Mouse (Mus musculus): ENCODE data around the gene Alkbh4. TPM values are rescaled to one million over a fixed set of nuclear protein-coding genes. Genes with fewer than 3 reads are reported as not detected.
"Not testable (repeated sequence)": the region's sequence is repeated elsewhere in the genome, so short reads cannot be mapped to it uniquely, and the experiment has no call there.

The Alkbh4 gene
- 1 to 10 TPM; 3.9 to 4.4 TPM for total RNA-seq (2021)
- long read RNA-seq, experiment 1, partial matches to known transcripts: 0 of 3 reads
- long read RNA-seq, experiment 1, other reads (novel, unspliced or antisense): 1 of 3 reads
- long read RNA-seq, experiment 2, partial matches to known transcripts: 0 of 5 reads
- long read RNA-seq, experiment 2, other reads (novel, unspliced or antisense): 0 of 5 reads

GRCm38 (mm10) chr5:136135571-136136291, at the start of gene Alkbh4, which contains the start of gene Lrwd1:
TSS of gene Alkbh4 (plus strand) at chr5:136136146.
TSS of gene Lrwd1 (minus strand) at chr5:136136074.
- peak; percentile 94 for DNase-seq

DNA sequence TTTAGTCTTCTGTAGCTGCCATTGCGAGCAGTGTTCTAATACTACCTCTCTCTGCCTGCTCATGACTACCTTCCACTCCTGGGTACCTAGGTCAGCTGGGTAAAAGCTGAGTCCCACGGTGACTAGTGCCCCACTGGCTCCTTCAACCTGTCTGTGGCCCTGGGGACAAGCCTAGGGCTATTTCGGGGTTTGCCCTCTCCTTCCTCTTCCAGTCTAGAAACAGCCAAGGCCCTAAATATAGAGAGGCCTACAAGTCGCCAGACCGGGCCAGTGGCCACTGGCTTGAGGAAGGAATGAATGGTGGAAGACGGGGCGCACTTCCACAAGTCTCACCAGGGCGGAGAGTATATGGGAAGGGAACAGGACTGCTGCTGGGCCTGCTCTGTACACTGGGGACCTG, 49.7 kb upstream of the Alkbh4 start:
- DNase-seq: peak; percentile 56

GRCm38 (mm10) chr5:136088821-136089575, 46.9 kb upstream of the Alkbh4 start:
- no peak for DNase-seq

GRCm38 (mm10) chr5:136091927-136092326, 44.0 kb upstream of the Alkbh4 start:
- peak; percentile 65 for DNase-seq

- no peak for DNase-seq
Measured at GRCm38 (mm10) chr5:136094249-136095010, 41.5 kb upstream of the Alkbh4 start.

GRCm38 (mm10) chr5:136095089-136095488, 40.9 kb upstream of the Alkbh4 start:
- DNase-seq: no peak

DNA sequence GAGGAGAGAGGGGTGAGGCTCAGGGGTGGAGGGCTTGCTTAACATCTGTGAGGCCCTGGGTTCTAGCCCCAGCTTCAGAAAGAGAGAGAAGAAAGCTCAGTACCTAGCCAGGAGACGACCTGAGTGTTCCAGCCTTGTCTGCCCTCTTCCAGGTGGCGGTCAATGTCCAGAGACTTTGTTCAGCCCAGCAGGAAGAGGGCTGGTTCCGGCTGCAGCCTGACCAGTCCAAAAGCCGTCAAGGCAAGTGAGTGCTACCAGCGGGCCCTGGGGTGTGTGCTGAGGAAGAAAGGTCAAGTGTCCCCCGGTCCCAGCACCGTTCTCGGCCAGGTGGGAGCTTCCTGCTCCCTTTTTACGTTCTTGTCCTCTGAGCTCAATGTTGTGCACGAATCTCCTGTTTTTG, 37.4 kb upstream of the Alkbh4 start:
- DNase-seq: no peak

DNA sequence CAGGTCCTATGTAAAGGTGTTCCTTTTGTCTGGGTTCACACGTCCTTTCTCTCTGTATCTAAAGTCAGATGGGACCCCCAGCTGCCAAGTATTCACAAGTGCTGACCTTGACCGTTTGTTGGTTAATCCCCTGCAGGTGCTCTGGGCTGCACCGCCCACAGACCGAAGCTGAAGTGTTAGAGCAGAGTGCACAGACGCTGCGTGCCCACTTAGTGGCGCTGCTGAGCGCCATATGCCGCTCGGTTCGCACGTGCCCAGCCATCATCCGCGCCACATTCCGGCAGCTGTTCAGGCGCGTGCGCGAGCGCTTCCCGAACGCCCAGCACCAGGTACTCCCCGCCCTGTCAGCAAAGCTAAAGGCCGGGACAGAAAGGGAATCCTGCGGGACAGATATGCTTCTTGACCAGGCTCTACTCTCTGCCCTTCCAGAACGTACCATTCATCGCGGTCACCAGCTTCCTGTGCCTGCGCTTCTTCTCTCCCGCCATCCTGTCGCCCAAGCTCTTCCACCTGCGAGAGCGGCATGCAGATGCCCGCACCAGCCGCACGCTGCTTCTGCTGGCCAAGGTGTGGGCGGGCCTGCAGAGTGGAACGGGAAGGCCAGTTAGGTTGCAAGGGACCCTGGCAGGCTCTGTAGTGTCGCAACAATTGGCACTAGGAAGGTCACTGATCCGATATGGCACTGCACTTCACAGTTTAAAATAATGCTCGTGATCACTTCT, 33.7 kb upstream of the Alkbh4 start:
- DNase-seq: peak; percentile 44

- DNase-seq: no peak
Measured at GRCm38 (mm10) chr5:136104511-136104910, 31.4 kb upstream of the Alkbh4 start.

DNA sequence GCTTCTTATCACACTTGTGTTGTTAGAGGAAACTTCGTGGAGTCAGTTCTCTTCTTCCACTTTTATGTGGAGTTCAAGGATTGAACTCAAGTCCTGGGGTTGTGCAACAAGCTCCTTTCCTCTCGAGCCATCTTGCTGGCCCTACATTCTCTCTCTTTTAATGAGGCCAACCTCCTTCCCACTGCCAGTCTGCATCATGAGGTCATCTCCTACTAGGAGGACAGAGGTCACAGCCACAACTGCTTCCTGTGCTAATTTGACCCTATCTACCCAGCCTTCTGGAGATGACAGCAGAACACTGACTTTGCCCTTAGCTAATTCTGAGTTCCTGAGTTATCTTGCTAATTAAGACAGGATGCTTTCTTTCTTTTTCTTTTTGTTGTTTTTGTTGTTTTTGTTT, 27.5 kb upstream of the Alkbh4 start:
- no peak for DNase-seq

- DNase-seq: no peak
Measured at GRCm38 (mm10) chr5:136109042-136109441, 26.9 kb upstream of the Alkbh4 start.

DNA sequence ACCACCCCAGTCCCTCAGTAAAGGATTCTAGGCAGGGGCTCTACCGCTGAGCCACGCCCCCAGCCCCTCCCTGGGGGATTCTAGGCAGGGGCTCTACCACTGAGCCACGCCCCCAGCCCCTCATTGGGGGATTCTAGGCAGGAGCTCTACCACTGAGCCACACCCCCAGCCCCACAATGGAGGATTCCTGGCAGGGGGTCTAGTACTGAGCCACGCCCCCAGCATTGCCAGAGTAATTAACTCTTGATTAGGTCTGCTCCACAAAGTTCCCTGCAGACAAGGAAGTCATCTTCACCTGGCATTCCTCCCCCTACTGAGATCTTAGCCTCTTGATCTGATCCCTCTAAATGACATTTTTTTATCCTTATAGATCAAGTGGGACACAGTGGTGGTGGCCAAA, 22.4 kb upstream of the Alkbh4 start:
- DNase-seq: not testable (repeated sequence)

DNA sequence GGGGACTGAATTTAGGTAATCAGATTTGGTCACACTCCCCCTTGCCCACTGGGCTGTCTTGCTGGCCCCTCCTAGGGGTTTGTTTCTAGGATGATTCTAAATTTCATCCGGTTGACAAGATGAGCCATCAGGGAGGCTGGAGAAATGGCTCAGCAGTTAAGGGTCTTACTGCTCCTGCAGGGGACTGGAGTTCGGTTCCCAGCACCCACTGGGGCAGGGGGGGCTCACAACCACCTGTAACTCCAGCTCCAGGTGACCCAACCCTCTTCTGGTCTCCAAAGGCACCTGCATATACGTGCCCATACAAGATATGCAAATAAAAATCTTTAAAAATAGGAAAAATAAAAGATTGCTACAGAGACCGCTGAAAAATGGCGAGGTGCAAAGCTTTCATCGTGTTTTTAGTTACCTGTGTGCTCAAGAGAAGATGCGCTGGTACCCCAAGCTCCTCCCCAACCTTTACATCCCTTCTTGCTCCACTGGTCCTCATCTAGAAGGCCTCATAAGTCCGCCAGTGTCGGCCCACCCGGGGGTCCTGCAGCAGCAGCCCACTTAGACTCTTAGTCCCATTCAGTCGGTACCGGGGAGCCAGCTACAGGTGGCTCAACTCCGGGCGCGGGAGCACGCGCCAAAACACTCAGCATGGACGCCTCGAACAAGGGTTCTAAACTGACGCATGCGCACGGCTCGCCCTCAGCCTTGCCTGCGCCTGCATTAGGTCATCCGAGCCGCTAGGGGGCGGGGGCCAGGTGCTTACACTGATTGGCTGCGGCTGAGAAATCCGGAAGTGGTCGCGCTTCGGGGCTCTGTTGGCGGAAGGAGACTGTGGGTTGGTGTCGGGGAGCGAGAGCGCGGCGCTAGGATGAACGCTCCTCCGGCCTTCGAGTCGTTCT, 19.8 kb upstream of the Alkbh4 start, which contains the start of gene Polr2j:
Gene Polr2j (plus strand): TSS at position 741 of the 893 bp plus-strand sequence.
- DNase-seq: peak; percentile 92

- no peak for DNase-seq
Measured at GRCm38 (mm10) chr5:136116784-136117112, 19.2 kb upstream of the Alkbh4 start.

GRCm38 (mm10) chr5:136122165-136122564, 13.8 kb upstream of the Alkbh4 start:
- no peak for DNase-seq

GRCm38 (mm10) chr5:136136292-136136990, 495 bp downstream of the Alkbh4 start:
- no peak for DNase-seq

DNA sequence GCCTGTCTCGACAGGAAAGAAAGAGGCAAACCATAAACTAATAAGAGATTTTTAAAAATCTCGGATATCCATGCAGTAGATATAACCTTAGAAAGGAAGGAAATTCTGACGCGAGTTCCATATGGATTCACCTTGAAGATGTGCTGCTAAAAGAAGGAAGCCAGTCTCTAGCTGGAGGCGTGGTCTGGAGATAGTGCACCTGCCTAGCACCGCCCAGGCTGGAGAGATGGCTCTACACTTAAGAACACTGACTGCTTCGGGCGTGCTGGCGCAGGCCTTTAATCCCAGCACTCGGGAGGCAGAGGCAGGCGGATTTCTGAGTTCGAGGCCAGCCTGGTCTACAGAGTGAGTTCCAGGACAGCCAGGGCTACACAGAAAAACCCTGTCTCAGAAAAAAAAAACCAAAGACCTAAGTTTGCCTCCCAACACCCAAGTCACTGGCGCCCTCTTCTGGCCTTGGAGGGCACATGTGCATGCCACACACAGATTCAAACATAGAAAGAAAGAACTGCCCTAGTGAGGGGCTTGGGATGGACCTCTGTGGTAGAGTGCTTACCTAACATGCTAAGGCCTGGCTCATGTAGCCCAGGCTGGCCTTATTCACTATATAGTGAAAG, 1.8 kb downstream of the Alkbh4 start:
- DNase-seq: no peak

GRCm38 (mm10) chr5:136139393-136139792, 3.4 kb downstream of the Alkbh4 start:
- DNase-seq: no peak

GRCm38 (mm10) chr5:136140057-136140482, 4.1 kb downstream of the Alkbh4 start:
- DNase-seq: no peak
